Mouse (Mus musculus) T-helper 17 cell (primary cell): ENCODE data around the gene Ptprm.

Source experiments
- in situ Hi-C, 2 experiments: fragments of 300-600 bp; cut with MboI, MseI; formaldehyde crosslinking; loops; 1 replicate in 1 of 2; 2 replicates in 1 of 2; pipeline ENCODE4 v1.15.1; 2025; ENCODE audit warnings: high pct_unique_total_duplicates in 2 of 2

Gene Ptprm

GRCm38 (mm10) chr17:66996882-66997281 is 357.4 kb downstream of the Ptprm start:
- in situ Hi-C loops, result no loop called here

DNA sequence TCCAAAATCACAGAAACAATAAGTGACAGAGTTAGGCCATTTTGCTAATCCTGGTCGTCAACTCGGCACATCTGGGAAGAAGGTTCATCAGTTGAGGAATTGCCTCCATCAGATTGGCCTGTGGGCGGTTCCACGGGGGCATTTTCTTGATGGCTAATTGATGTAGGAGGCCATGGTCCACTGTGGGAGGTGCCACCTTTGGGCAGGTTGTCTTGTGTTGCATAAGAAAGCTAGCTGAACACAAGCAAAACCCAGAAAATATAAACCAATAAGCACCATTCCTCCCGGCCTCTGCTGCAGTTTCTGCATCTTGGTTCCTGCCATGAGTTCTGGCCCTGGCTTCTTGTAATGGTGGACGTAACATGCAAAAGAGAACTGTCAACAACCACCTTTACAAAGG is 358.2 kb downstream of the Ptprm start:
- in situ Hi-C loops, result no loop called here

DNA sequence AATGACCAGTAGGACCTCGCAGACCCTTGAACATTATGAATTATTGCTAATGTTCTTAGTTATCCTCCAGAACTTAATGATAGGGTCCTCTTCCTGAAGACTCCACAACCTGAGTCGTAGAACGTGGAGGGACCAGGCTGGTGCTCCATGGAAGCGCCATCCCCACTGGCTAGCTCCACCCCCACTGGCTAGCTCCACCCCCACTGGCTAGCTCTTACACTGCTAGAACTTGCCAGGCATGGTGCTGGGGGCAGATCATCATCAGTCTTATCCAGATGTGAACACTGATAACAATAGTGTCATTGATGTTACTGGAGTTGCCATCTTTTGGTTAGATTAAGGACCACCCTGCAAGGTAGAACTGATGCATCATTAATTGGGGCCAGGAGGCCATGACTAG is 362.4 kb downstream of the Ptprm start:
- in situ Hi-C loops, result no loop called here

DNA sequence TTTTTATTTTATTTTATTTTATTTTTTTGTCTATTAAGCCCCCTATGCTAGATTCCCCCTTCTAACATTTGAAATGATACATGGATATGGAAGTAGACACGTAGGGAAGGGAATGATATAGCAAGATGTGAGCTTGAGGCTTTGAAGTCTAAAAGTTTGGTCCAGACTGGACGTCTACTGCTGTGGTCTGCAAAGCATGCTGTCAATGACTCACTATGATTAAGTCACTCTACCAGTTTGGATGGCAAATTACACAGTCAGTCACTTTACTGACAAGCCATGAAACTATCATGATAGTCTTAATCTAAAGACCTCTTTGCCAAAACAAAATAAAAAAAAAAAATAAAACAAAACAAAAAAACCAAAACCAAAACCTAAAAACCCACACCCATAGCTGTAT is 363.5 kb downstream of the Ptprm start:
- in situ Hi-C loops, result no loop called here

GRCm38 (mm10) chr17:66988014-66988413 is 366.2 kb downstream of the Ptprm start:
- in situ Hi-C loops, result no loop called here

DNA sequence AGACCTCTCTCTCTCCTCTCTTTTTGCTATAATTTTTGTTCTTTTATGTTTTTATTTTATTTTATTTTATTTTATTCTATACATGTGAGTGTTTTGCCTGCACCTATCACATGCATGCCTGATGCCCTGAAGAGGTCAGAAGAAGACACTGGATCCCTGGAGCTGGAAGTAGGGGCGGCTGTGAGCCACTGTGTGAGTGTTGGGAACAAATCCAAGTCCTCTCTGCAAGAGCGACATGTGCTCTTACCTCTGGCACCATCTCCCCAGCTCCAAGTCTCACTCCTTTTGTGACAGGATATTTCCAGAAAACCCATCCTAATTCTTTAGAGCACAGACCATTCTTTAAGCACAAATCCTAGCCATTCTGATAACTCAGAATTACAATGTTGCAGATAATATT is 372.6 kb downstream of the Ptprm start:
- in situ Hi-C loops, result no loop called here

GRCm38 (mm10) chr17:66979971-66980370 is 374.3 kb downstream of the Ptprm start:
- in situ Hi-C loops, result no loop called here

DNA sequence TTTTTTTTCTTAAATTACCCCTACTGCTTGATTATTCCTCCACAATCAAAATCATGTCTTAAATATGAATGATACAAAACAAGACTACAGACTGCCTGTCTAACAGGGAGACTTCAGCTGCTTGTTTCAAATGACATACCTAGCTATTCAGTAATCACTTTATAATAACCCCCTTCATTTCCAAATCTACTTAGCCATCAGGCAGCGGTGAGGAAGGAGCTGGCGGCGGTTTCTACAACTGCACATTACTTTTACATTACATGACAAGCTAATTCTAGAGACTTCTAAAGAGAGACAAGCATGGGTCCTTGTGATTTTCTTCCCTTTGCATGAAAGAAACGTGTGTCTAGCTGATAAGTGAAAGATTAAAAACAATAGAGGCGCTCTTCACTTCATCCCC is 377.8 kb downstream of the Ptprm start:
- in situ Hi-C loops, result no loop called here

GRCm38 (mm10) chr17:66972976-66973375 is 381.3 kb downstream of the Ptprm start:
- in situ Hi-C loops, result no loop called here

DNA sequence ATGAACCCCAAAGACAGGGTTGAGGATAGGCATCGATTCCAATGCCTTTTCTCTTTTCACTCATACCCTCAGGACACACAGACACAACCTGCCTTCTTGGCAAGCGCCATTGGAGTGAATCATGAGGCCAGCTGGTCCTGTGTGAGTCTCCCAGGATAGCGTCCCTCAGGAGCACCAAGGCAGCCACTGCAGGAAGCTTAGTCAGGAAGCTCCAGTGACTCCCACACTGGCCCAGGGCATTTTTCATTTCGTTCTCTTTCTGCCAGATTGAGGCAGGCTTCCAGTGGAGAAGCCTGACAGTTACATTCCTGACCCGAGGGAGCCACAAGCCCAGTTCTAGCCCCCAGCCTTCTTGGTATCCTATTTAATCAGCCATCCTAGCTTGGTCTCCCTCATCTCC is 393.3 kb downstream of the Ptprm start:
- in situ Hi-C loops, result no loop called here

DNA sequence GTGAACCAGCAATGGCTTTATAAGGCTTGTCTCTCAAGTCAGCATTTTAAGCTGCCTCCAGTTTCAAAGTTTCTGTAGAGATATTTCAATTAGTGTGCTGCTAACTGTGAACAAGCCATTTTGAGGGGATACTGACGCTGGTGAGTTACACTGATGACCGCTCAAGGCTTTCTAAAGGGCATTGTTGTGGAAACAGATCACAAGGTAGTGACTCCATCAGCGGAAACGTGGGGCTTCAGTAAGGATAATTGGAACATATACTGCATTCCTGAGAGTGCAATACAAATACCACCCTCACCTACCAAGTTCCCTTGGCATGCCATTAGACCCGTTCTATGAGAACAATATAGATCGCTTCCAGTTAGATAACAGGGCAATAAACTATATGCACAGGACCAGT is 393.7 kb downstream of the Ptprm start:
- in situ Hi-C loops, result no loop called here

DNA sequence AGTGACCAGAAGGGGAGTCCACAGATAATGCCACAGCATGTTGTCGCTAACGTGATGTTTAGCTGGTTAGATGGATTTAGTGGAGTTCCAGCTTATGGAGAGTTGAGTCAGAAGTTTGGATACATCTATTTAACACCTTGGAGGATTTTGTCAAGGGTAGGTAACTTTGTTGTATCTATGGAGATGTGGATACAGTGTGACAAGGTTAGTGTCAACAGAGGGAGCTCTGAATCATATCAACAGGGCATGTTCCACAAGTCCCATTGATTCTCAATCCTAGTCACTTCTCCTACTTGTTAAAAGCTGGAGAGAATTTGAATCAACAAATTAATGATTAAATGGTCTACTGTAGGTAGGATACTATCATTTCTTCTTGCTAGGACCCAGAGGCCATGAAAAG is 394.4 kb downstream of the Ptprm start:
- in situ Hi-C loops, result loop anchor here in 1 of 2 experiments (5.0 kb wide), 1 partner anchor 88 kb away; no protein-coding TSS in a partner anchor

- in situ Hi-C loops, result loop anchor here in 1 of 2 experiments (5.0 kb wide), 1 partner anchor 86 kb away; no protein-coding TSS in a partner anchor
Observed at GRCm38 (mm10) chr17:66958766-66959165, 395.5 kb downstream of the Ptprm start.

- in situ Hi-C loops, result no loop called here
Observed at GRCm38 (mm10) chr17:66944498-66944897, 409.8 kb downstream of the Ptprm start.

DNA sequence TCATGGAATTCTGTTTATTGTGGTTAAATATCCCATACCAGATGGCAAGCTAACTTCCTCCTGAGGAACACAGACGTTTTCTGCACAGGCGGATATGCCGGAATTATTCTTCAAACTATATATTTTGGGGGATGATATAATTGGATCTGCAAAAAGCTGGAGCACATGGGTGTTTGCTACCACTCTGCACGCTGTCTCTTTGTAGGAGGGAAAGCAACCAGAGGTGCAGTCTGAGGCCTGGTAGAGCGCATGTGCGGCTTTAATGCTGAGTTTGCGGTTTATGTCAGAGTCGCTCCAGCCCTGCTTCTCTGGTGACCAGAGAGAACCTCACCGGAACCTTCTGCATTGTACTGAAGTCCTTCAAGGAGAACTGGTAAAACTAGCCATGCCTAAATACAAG is 410.7 kb downstream of the Ptprm start:
- in situ Hi-C loops, result no loop called here

DNA sequence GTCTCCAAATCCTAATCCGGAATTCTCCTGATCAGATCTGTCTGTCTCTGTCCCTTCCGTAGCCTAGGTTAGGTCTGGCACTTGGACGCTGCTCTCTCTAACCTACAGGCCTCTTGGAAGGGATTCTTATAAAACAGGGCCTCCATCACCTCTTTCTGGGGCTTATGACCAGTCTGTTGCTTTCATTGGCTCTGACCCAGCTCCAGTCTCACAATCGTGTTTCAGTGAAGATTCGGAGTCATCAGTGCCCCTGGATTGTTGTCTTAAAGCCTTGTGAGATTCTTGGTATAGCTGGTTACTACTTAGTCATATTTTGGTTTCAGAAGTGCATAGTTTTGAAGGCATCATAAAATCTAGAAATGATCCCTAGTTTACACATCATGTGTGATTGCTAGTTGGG is 428.6 kb downstream of the Ptprm start:
- in situ Hi-C loops, result no loop called here

- in situ Hi-C loops, result no loop called here
Observed at GRCm38 (mm10) chr17:66914696-66915095, 439.6 kb downstream of the Ptprm start.

GRCm38 (mm10) chr17:66912533-66912932 is 441.7 kb downstream of the Ptprm start:
- in situ Hi-C loops, result no loop called here

GRCm38 (mm10) chr17:66912120-66912519 is 442.1 kb downstream of the Ptprm start:
- in situ Hi-C loops, result no loop called here

DNA sequence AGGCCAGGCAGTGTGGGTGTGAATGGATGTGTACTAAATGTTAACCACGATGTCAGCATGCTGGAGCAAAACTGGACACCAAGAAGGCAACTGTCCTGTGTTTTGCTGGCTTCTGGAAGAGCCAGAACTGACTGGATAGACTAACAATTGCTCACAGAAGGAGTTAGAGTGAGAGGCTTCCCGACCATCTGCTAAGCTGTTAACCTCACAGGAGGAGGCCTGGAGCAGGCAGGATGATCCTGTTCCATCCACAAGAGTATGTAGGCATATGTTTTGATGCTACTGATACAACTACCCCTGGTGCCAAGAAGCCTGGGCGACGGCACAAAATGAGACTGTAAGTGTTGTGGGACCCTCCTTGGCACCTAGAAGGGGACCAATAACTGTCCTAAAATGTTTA is 444.4 kb downstream of the Ptprm start:
- in situ Hi-C loops, result no loop called here

- in situ Hi-C loops, result no loop called here
Observed at GRCm38 (mm10) chr17:66908921-66909320, 445.3 kb downstream of the Ptprm start.

DNA sequence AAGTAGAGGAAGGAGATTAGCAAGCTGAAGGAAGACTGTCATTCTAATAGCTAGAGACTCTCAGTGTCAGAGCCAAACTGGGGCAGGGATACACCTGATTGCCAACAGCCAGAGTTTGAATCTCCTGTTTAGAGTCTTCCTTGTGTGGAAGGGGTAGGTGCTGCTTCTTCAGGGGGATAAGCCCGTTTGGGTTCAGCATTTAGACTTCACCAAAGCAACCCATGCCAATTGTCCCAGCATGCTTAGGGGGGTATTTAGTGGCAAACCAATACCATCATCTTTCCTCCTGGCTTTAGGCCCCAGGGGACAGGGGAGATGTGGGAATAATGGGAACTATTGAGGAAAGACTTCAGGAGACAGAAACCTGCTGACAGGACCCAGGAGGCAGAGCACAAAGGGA is 460.1 kb downstream of the Ptprm start:
- in situ Hi-C loops, result no loop called here

- in situ Hi-C loops, result no loop called here
Observed at GRCm38 (mm10) chr17:66891916-66892315, 462.3 kb downstream of the Ptprm start.

GRCm38 (mm10) chr17:66891067-66891862 is 463.0 kb downstream of the Ptprm start:
- in situ Hi-C loops, result no loop called here
